Mouse (Mus musculus) ovary, postnatal 14 days (tissue): ENCODE measurements around the gene Txndc11.
"Not testable (repeated sequence)": the region's sequence is repeated elsewhere in the genome, so short reads cannot be mapped to it uniquely, and the experiment has no call there.

Source experiments
- DNase-seq: peaks from one replicate; pipeline ENCODE4 v3.0.0; 2022; ENCODE audit warnings: low spot score

The Txndc11 gene

DNA sequence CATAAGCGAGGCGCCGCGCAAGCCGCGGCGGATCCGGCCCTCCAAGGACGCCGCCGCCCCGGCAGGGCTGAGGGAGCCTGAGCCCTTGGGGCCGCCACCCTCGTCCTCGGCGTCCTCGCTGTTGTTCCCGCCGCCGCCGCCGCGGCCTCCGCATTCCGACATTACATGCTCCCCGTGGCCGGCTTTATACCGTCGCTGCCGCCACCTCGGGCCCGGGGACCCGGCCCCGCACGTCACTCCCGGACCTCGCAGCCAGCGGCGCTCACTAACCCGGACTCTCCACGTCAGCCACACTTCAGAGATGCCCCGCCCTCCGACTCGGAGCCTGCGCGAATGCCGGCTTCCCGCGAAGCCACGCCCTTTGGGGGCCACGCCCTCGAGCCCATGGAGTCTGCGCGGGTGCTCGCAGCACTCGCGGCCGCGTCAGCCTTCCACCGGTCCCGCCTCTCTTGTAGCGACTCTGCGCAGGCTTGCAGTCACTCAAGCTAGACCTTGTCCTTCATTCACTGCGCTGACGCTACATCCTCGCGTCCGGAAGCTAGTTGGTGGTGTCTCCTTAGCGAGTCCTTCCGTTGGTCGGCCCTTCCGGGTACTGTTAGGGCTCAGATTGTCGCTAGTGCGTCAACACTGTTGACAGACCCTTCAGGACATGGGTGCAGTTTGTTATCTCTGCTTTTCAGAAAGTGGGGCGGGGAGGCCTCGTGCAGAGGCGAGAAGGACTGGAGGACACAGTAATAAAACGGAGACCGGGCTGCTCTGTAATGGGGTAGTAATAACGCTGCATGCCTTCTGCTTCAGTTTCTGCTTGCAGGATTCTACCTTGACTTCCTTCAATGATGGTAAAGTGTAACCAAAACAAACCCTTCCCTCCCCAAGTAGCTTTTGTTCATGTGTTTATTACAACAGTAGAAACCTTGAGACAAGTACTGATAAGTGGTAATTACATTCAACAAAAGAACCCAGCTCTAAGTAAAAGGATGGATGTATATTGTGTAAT lies at the start of gene Txndc11:
Txndc11 (minus strand) TSS at position 303 of the 997 bp plus-strand sequence.
- DNase-seq: peak; percentile 98

DNA sequence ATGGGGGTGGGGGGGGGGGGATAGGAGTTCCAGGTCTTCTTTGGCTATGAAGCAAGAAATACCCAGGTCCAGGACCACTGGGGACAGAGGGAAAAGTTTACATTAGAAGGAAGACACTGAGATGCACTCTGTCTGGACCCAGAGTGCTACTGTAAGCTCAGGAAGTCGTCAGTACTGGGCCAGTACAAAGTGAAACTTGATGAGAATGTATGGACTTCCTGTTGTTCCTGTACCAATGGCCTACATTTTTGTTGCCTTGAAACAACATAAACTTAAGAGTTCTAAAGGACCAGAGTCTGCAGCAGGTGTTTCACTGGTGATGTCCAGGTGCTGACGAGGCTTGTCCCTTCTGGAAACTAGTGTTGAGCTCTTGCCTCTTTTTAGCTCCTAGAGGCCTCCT lies 43.0 kb upstream of the Txndc11 start:
- no peak for DNase-seq

DNA sequence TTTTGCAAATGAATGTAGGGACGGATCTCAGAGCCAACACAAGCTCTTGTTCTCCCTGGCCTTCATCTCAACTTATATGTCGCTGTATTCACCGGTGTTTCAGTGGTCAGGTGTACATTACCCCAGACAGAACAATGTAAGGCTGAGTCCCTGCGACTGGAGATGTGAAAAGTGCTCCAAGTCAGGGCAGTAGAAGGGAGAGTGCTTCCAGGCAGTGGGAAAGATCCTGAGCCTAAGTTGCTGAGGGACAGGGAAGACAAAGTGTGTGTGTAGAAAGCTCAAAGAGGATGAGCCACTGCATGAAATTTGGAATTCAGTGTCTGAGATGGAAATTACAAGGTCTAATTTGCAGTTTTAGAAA lies 42.4 kb upstream of the Txndc11 start:
- no peak for DNase-seq

DNA sequence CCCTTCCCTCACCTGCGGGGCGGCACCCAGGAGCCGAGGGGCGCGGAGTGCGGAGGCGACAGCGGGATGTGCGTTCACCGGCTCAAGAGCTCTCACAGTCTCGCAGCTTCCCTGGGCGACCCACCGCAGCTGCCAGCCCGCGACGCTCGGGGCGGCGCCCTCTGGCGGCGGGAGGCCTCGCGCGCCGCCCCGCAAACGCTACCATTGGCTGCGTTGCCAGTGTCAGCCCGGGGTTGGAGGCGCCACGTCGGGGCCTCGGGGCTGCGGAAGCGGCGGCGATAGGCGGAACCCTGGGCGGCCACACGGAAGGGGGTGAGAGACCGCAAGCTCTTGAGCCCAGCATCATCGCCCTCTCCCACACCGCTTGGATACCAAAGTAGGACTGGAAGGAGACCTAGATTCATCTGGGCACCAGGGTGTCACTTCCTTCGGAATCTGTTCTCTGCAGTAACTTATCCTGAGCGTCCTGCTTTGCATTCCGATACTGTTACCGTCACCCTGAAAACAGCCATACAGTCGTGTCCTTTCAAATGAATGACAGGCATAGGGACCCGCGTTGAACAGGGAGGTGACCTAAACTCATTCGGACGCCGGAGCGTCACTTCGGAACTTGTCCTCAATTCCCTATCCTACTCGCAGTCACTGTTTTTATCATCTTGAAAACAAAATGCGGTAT lies 41.9 kb upstream of the Txndc11 start, which contains the start of gene Zc3h7a:
Zc3h7a (minus strand) TSS at position 186 of the 676 bp plus-strand sequence.
- peak; percentile 88 for DNase-seq

DNA sequence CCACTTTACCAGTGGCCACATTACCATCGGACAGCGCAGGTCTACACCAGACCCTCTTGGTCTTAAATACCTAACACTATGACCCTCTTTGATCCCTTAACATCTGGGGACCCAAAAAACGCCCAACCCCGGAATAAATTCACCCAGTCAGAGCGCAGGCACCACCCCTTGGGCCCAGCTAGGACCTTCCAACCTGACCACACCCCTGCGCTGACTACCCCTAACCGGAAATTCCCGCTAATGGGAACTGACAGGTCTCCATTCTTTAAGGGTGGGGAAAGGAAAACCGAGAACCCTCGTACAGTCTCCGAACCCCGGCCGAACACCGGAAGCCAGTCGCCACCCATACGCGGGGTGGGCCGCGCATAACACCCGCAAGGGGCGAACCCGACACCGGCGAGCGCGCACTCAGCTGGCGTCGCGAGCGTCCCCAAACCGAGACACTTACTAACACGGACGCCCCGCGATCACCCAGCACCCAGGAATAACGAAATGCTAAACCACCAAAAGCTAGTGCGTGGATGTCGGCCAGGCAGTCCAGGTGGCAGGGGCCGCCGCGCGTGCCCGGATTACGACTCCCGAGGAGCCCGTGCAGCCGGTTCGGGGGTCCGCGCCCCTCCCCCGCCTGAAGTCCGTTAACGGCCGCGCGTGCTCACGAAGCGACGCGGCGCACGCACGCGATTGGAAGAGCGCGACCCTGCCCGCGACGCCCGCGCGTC lies 41.2 kb upstream of the Txndc11 start:
- peak; percentile 36 for DNase-seq

DNA sequence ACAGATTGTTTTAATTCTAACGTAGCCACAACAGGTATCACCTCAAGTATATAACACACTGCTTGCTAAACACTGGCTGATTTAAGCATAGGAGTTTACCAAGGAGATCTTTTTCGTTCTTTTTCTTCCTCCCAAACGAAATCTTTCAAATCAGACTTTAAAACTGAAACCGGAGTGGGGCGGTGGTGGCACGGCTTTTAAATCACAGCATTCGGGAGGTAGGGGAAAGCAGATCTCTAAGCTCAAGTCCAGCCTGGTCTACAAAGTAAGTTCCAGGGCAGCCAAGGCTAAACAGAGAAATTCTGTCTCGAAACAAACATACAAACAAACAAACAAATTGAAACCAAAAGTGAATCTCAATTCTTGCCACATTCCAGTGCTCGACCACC lies 40.6 kb upstream of the Txndc11 start:
- no peak for DNase-seq

DNA sequence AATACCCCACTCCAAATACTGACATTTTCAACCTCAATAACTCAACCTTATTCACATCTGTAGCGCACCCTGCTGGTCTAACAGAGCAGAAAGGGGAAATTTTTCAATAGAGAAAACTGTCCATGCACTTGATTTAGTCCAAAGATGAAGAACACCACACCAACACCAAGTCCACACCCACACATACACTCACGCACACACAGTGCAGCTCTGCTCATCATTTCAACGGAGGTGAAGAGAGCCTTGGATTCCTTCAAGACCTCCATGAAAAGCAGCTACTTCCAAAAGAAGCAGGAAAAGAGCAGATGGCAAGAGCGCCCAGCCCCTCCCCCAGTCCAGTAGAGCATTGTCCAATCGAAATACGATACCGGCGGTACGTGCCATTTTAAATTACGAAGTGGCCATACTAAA lies 40.2 kb upstream of the Txndc11 start:
- DNase-seq: peak; percentile 22

DNA sequence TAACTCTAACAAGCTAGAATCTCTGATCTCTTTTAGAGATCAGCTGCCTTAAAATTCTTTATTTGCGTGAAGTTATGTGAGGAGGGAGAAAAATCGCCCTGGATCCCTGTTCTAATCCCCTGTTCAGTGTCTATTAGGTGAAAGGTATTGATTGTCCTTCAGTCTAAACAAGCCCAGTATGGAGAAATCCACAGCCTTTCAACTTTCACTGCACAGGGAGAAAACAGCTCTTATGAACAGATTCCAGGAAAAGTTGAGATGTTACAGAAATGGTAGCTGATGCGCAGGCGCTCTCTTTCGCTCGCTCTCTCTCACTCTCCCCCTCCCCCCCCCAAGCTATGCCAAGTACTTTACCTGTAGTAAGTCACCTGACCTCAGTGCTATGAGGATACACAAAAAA lies 37.2 kb upstream of the Txndc11 start:
- no peak for DNase-seq

DNA sequence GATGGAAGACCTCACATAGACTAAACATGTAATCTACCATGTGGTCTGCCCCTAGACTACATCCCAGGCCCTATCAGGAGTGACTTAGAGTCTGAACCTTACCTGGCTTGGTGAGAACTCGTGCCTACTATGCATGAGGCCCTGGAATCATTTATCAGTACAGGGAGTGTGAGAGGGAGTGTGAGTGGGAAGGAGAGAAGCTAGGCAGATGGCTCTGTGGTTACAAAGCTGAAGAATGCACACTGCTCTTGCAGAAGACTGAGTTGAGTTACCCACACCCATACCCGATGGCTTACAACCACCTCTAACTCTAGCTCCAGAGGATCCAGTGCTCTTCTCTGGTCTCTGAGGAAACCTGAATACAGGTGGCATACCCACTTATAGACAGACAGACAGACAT lies 32.0 kb upstream of the Txndc11 start:
- no peak for DNase-seq

DNA sequence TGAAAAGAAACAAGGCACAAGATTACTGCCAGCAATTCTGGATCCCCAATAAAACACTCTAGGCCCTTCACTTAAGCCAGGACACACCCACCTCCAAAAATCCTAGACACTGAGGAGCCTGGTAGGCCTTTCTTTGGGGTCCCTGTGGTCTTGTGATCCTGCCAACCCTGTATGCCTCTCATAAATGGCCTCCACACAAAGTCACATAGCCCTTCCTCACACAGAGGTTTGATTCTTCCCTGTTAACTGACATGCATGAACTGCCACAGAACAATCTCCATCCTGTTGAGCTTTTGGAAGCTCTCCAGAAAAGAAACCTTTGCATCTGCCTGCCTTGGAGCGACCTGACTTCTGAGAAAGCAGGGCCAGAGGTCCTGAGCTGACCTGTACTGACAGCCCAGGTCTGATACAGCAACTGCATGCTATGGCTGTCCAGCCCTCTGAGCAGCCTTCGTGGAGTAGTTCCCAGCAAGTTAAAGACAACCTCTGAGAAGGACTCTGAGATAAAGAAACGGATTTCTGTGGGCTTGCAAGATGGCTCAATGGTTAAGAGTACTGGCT lies 30.3 kb upstream of the Txndc11 start:
- DNase-seq: no peak

DNA sequence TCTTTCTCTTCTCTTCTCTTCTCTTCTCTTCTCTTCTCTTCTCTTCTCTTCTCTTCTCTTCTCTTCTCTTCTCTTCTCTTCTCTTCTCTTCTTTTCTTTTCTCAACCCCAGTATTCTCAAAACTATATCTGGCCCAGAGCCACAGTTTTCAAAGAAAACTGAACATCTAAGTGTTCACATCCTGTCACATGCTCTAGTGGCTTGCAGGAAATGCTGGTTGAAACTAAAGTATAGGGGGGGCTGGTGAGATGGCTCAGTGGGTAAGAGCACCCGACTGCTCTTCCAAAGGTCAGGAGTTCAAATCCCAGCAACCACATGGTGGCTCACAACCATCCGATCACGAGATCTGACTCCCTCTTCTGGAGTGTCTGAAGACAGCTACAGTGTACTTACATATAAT lies 23.3 kb upstream of the Txndc11 start:
- not testable (repeated sequence) for DNase-seq

DNA sequence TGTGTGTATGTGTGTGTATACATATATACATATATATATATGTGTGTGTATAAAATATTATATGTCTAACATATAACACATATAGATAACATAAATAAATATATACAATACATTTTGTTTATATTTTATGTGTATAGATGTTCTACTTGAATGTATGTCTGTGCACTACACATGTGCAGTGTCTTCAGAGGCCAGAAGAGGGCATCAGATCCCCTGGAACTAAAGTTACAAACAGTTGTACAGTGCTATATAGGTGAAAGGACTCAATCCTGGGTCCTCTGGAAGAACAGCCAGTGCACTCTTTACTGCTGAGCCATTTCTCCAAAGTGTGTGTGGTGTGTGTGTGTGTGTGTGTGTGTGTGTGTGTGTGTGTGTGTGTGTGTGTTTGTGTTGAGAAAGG lies 20.1 kb upstream of the Txndc11 start:
- no peak for DNase-seq

DNA sequence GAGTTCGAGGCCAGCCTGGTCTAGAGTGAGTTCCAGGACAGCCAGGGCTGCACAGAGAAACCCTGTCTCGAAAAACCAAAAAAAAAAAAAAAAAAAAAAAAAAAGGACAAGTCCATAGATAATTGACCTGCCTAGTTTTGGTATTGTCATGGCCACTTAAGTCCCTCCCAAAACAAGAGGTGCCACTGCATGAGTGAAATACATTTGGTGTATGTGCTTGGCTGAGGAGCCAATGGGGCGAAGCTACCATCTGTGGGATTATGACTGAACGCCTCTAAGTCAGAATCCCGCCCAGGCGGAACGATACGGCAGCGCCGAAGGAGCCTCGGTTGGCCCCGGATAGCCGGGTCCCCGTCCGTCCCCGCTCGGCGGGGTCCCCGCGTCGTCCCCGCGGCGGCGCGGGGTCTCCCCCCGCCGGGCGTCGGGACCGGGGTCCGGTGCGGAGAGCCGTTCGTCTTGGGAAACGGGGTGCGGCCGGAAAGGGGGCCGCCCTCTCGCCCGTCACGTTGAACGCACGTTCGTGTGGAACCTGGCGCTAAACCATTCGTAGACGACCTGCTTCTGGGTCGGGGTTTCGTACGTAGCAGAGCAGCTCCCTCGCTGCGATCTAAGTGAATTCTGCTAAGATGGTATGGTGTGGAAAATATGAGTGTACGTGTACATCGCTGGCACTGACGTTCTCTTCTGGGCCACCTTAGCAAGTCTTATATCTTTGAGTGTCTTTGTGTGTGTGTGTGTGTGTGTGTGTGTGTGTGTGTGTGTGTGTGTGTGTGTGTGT lies 9.4 kb upstream of the Txndc11 start:
- peak; percentile 100 for DNase-seq

DNA sequence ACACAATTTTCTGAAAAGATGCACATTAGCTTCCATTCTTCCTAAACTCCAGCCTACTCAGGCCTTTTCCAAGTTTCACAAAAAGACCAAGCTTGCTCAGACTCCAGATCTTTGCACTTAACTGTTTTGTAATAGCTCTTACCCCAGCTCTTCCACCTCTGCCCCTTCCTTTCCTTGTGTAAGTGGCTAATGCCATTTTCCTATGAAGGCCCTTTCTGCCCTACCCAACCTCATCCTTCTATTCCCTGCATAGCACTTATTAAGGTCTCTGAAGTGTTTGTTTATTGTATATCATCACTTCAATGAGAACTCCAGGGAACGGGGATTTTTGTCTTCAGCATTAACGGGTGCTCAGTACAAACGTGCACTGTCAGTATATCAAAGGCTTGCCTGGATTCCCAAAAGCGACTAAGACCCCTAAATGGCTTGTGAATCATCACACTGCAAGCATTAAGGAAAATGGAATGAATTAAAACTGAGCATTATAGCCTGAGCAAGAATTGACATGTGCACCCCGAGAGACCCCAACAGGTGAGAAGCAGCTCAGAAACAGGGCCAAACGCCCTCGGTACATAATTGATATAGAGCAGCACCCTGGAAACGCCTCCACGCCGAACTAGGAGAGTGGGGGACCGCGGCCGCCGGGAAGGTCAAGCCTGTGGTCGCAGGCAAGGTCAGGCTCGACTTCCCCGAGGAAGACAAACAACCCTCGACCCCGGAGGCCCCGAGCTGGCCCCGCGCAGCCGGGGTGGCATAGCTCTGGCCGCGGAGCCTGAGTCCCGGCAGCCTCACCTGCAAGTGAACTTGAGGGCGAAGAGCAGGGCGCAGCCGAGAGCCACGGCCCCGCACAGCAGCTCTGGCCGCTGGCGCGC lies 738 bp downstream of the Txndc11 start:
- DNase-seq: no peak

DNA sequence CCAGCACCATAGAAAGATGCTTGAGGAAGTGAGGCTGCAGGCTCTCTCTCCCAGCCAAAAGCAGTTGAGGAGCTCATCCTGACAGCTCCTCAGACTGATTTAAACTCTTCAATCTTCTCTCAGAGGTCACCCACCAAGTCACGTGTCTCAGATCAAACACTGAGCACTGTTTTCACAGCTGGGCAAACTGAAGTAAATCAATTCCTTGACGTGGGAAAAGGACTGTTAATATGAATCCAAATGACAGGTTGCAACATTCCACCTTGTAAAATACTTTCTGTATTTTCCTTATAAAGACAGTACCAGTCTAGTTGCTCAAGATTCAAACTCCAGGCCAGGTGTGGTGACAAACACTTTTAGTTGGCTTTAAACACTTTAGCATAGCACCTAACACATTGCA lies 1.6 kb downstream of the Txndc11 start:
- no peak for DNase-seq

DNA sequence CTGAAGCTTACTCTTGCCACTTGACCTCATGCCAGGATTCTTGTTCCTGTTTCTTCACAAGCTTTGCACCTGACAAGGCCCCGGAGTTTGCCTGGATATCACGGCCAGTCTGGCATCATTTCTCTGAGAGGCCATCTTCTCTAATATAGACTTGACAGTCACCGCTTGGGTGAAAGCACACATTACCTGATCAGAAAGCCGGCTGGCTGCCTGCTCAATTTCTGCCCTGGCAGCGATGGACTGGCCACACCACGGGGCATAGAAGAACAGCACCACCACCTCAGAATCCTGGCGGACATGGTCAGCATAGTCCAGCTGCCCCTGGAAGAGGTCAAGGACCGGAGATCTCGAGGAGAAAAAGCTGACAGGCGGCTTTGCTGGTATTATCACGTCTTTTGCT lies 6.1 kb downstream of the Txndc11 start:
- DNase-seq: no peak

DNA sequence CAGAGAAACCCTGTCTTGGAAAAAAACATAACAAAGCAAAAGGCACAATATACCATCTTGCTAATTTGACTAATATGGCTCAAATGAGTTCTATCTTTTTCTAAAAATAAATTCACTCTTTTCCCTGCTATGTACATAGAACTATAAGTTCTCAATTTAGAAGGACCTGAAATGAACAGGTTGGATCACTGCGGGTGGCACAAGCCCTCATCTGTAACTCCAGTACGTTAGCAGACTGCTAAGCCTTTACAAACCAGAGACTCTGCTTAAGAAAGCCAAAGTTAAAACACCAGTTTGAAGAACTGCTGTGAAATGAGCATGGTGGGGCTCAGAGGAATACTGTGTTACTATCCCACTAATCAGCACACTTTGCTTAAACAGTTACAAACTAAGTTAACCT lies 9.1 kb downstream of the Txndc11 start:
- DNase-seq: no peak

DNA sequence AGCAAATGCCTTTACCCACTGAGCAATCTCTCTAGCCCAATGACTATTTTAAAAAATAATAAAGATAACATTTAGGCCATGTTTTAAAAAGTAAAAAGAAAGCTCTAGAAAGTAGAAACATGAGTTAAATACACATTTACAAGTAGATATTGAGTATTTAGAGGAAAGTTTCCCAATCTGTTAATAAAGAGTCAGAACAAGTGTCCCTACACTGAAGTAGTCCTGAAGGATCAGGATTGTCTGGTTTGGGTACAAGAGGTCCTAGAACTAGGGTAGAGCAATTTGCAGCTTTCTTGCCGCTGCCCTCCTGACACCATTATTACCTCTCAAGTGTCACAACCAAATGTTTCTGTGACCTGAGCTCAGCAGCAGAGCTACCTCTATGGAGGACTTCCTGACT lies 10.3 kb downstream of the Txndc11 start:
- no peak for DNase-seq

DNA sequence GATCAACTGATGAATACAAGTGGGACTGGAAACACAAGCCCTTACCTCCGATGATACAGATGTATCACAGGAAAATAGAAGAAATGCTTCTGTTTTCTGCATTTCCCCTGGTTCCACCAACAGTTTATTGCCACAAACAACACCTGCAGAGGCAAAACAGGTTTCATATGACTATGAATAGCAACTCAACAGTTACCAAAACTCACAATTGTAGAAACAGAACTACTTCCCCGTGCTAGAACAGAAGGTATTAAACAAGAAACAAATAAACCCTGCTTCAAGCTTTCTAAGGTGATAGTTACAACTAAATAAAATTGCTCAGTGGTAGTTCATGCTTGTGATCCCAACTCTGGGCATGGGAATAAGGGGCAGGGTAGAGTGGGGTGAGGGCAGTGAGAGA lies 11.8 kb downstream of the Txndc11 start:
- no peak for DNase-seq

DNA sequence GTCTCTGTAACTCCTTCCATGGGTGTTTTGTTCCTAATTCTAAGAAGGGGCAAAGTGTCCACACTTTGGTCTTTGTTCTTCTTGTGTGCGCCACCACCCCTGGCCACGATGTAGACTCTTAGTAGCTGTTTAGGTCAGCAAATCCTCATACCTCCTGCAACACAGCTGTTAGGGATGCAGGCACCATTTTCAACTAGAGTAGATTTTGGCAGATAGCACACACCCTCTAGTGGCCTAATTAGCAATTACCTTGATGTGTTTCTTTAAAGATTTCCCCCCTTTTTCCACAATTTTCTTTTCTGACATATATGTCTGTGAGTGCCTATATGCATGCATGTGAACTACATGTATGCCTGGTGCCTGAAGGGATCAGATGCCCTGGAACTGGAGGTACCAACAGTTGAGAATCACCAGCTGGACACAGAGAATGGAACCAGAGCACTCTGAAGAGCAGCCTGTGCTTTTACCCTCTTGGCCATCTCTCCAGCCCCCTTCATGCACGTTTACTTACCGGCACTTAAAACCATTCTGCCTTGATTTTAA lies 25.2 kb downstream of the Txndc11 start:
- DNase-seq: peak; percentile 13
